Mouse (Mus musculus): ENCODE data around the gene Slc25a13.

- no peak for TF ChIP-seq CTCF (IDR thresholded peaks at IDR 0.05; ENCODE audit: extremely low read depth, insufficient read depth, low read length)
- TF ChIP-seq POLR2A (IDR thresholded peaks at IDR 0.05; ENCODE audit: extremely low read depth, insufficient read depth, low read length): no peak
Measured at GRCm38 (mm10) chr6:6140370-6140769, 76.6 kb downstream of the Slc25a13 start.
